Mouse (Mus musculus) common myeloid progenitor, adult 5-6 weeks (primary cell): ENCODE results near the gene Samt4. TPM values are rescaled to one million over a fixed set of nuclear protein-coding genes. Genes with fewer than 3 reads are reported as not detected.
"Not testable (repeated sequence)": the region's sequence is repeated elsewhere in the genome, so short reads cannot be mapped to it uniquely, and the experiment has no call there.

Experiments used
- ATAC-seq: replicated peaks from 2 replicates; pipeline ENCODE4 v1.8.0; 2016; ENCODE audit warnings: low read depth, mild to moderate bottlenecking, moderate TSS enrichment, inconsistent platforms; ENCODE audit not compliant: poor library complexity, severe bottlenecking
- total RNA-seq: library from RNA; stranded (forward); fragments of 200-1000, 187-1606 nt; gene quantifications from 2 replicates; pipeline ENCODE4 v1.2.3, GENCODE M21; 2017

Gene Samt4
- not detected in 2 replicates for total RNA-seq

- no peak for ATAC-seq
Observed at GRCm38 (mm10) chrX:154481702-154482101, at the start of gene Samt4. Gene Samt4, plus strand, starts transcription at chrX:154482002.

- ATAC-seq: not testable (repeated sequence)
Observed at GRCm38 (mm10) chrX:154443696-154444095, 38.1 kb upstream of the Samt4 start.

- not testable (repeated sequence) for ATAC-seq
Observed at GRCm38 (mm10) chrX:154468386-154468785, 13.4 kb upstream of the Samt4 start.

Other genes with a start within 250 kb of the Samt4 start
- not detected in 2 replicates for gene 4930524N10Rik, start 138.6 kb upstream of the Samt4 start, total RNA-seq
- not detected in 2 replicates for gene Samt2, start 97.4 kb downstream of the Samt4 start, total RNA-seq